Mouse (Mus musculus) ovary, postnatal 10 days (tissue): ENCODE results near the gene Fbxo17.
A peak's percentile ranks its signal among the peaks of the same experiment; 100 is the strongest.

Experiments
- DNase-seq: peaks from one replicate; pipeline ENCODE4 v3.0.0; 2022; ENCODE audit warnings: low spot score

Fbxo17 gene

DNA sequence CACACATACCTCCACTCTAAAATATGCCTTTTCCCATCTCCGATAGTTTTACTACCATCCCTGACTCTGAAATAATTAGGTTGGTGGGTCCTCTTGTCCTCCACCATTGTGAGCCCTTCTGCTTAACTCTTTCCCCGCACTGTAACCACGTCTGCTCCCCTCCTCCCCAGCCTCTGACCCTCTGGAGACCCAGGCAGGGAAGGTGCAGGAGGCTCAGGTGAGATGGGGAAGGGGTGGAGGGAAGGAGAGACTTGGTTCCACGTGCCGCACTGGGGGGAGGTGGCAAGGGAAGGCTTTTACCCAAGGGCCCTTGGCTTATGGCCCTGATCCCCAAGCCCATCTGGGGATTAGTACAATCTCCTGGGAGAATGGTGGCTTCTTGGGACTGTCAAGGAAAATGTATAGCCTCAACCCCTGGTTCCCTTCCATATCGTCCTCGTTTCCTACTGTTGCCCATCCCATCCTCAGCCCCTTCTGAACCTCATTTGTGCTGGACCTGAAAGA is 50.9 kb downstream of the Fbxo17 start, which contains the start of gene Nfkbib:
Gene Nfkbib, minus strand, starts transcription at position 51 of the 504 bp plus-strand sequence.
- no peak for DNase-seq

DNA sequence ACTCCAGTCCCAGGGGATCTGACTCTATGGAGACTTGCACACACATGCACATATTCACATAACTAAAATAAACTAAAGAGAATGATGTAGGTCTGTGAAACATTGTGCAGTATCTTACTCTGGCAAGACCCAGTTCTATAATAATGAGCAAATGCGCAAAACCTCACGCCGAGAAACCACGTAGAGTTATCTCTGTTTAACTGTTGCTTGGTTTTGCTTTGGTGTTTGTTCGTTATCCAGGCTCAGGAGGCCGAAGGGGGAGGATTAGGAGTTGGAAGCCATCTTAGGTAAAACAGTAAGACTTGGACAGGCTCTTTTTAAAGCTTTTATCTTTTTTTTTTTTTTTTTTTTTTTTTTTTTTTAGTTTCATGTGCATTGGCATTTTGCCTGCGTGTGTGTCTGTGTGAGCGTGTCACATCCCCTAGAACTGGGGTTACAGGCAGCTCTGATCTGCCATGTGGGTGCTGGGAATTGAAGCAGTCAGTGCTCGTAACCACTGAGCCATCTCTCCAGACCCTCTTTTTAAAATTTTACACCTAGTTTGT is 52.9 kb downstream of the Fbxo17 start:
- DNase-seq = no peak

DNA sequence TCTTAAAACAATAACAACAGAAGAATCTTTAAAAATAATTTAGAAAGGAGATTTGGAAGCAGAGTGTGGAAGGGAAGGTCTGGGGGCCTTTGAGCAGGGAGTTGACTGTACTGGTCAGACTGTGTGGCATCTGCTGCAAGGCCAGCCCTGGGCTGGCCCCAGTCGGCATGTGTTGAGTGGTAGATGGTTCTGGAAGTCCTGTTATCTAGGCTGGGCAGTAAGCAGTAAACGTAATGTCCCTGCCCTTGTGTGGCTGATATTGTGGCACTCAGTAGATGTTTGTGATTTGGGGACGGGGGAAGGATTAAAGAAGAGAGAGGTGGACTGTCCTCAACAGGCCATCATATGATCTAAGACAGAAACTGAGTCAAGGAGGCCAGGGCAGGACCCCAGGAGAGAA is 53.7 kb downstream of the Fbxo17 start:
- DNase-seq = no peak

DNA sequence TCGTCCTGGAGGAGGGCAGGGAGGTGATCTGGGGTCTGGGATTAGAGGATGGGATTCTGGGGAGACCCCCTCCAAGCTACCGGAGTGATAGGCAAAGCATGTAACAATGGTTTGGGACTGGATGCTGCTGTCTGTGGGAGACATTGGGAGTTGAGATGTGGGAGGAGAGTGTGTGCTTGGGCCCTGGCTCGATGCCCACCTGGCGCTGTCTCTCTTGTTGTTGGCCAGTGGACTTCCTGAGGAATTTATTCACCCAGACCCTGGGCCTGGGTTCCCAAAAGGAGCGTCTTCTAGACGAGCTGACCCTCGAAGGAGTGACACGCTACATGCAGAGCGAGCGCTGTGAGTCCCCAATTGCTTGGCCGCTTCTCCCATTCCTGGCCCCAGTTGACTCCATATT is 55.3 kb downstream of the Fbxo17 start:
- DNase-seq = no peak

GRCm38 (mm10) chr7:28773163-28773562 is 56.6 kb downstream of the Fbxo17 start:
- DNase-seq = no peak

DNA sequence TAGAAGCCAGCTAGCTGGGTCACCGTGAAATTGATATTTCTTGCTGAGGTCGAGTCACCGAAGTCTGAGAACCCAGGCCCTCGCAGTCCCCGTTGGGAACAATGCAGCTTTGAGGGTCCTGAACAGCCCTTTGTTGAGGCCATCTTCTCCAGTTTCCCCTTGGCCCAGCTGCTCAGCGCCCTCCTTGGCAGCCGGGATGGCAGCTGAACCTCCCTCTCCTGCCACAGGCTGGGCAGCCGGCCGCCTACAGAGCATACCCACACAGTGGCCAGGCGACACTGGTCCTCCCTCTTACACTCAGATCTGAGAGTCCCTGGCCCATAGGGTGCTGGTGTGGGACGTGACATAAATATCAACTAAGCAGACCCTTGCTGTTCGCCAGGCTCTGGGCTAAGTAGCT is 57.6 kb downstream of the Fbxo17 start:
- no peak for DNase-seq

DNA sequence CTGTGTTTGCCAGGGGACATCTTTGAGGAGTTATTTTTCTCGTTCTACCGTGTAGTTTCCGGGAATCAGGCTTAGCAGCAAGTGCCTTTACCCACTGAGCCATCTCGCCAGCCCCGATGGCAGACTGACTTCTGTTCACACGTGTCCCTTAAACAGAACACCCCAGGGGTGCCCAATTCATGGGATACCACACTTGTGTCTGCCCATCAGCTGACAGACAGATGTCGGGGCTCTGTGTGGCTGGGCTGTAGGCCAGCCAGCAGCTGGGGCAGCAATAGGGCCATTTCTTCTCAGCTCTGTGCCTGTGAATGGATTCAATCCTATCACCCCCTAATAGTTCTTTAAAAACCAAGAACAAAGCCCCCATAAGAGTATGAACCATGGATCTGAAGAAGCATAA is 58.5 kb downstream of the Fbxo17 start:
- no peak for DNase-seq

GRCm38 (mm10) chr7:28778825-28779224 is 62.2 kb downstream of the Fbxo17 start:
- DNase-seq = no peak

- DNase-seq = peak; percentile 85
These were observed 63.6 kb downstream of the Fbxo17 start for GRCm38 (mm10) chr7:28780067-28780658.

- DNase-seq = no peak
These were observed 64.3 kb downstream of the Fbxo17 start for GRCm38 (mm10) chr7:28780857-28781256.

- DNase-seq = no peak
These were observed 64.7 kb downstream of the Fbxo17 start for GRCm38 (mm10) chr7:28781261-28781663.

DNA sequence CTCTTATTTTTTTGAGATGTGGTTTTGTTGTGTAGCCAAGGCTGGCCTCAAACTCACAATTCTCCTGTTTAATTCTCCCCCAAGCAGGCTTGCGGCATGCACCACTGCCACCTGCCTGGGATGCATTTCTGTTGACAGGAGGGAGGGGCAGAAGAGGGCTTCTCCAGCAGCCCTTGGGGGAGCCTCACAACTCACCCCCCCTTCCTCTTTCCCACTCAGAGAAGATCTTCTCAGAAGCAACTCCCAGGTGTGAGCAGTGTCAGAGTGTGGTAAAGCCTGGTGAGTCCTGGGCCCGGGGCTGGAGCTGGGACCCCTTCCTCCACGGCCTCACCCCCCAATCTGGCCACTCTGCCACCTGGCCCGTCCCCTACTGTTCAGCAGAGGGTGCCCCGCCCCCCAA is 68.6 kb downstream of the Fbxo17 start:
- no peak for DNase-seq
